Mouse (Mus musculus): ENCODE results near the gene Mmp23.

DNA sequence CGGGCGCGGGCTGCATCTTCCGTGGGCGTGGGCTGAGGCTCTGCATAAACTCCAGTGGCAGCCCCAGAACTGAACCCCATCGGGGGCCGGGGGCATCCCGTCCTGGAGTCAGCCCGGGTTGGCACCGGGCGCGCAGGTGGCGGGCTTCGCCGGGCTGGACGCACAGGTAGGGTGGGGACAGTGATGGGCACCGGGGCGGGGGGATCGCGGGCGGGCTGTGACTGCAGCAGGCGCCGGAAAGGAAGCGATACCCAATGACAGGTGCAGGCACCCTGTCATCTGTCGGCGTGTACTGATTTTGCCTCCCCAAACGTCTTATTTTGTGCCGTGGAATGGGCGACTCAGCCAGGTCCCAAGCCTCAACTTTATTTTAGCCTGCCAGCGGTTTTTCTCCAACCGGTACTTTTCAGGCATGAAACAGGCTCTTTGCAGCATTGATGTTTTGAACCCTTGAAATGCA is 51.2 kb downstream of the Mmp23 start:
- no peak for TF ChIP-seq POLR2A (IDR thresholded peaks at IDR 0.05; ENCODE audit: extremely low read depth, insufficient read depth, low read length)
- no peak for TF ChIP-seq CTCF (IDR thresholded peaks at IDR 0.05; ENCODE audit: low read depth, low read length)

Data from liver, adult 2 months (tissue).